Mouse (Mus musculus): ENCODE measurements around the gene Cebpb.

- no peak for TF ChIP-seq NELFE (IDR thresholded peaks at IDR 0.05; ENCODE audit: low read depth, low read length)
- no peak for TF ChIP-seq JUND (IDR thresholded peaks at IDR 0.05; ENCODE audit: low read depth, low read length)
- TF ChIP-seq CTCF (IDR thresholded peaks at IDR 0.05 in 2 of 3, conservative IDR thresholded peaks at IDR 0.05 in 1 of 3; ENCODE audit: control insufficient read depth in 1 of 3, insufficient read depth in 1 of 3, low read depth in 2 of 3, low read length in 3 of 3, poor library complexity in 1 of 3, severe bottlenecking in 1 of 3), result peak; percentile 61 to 80 (median 69)
- TF ChIP-seq GATA1 (IDR thresholded peaks at IDR 0.05; ENCODE audit: low read depth, low read length), result no peak
- TF ChIP-seq EP300 (IDR thresholded peaks at IDR 0.05; ENCODE audit: low read depth in 1 of 2, low read length in 2 of 2), result no peak
- no peak for TF ChIP-seq MAZ (IDR thresholded peaks at IDR 0.05; ENCODE audit: low read depth, low read length)
- no peak for TF ChIP-seq ETS1 (IDR thresholded peaks at IDR 0.05; ENCODE audit: low read depth, low read length)
- no peak for TF ChIP-seq POLR2A (IDR thresholded peaks at IDR 0.05; ENCODE audit: control insufficient read depth in 1 of 2, insufficient read depth in 1 of 2, low read depth in 1 of 2, low read length in 2 of 2, poor library complexity in 1 of 2)
- no peak for TF ChIP-seq USF1 (IDR thresholded peaks at IDR 0.05; ENCODE audit: low read depth, low read length)
- no peak for TF ChIP-seq POLR2AphosphoS5 (IDR thresholded peaks at IDR 0.05; ENCODE audit: borderline replicate concordance, low read depth, low read length)
Measured at GRCm38 (mm10) chr2:167675120-167675909, 13.4 kb upstream of the Cebpb start.

All from MEL (cell line).